Mouse (Mus musculus): ENCODE measurements around the gene Foxn3. TPM values are rescaled to one million over a fixed set of nuclear protein-coding genes. Genes with fewer than 3 reads are reported as not detected.
A peak's percentile ranks its signal among the peaks of the same experiment; 100 is the strongest.

Gene Foxn3
- total RNA-seq (2015; ENCODE audit: low replicate concordance) (87.6 and 115 TPM in 2 replicates), total RNA-seq (2017; ENCODE audit: low replicate concordance) (84.3 and 113 TPM in 2 replicates)

GRCm38 (mm10) chr12:99563219-99564059 is at the start of gene Foxn3:
Foxn3 (minus strand) TSS chr12:99563582.
- ATAC-seq (replicated peaks; ENCODE audit: low FRiP score, poor library complexity, severe bottlenecking) = peak; percentile 54

GRCm38 (mm10) chr12:99612181-99612871 is 48.9 kb upstream of the Foxn3 start:
- no peak for ATAC-seq (replicated peaks; ENCODE audit: low FRiP score, poor library complexity, severe bottlenecking)

- ATAC-seq (replicated peaks; ENCODE audit: low FRiP score, poor library complexity, severe bottlenecking) = no peak
These were observed 47.5 kb upstream of the Foxn3 start for GRCm38 (mm10) chr12:99610868-99611267.

- no peak for ATAC-seq (replicated peaks; ENCODE audit: low FRiP score, poor library complexity, severe bottlenecking)
These were observed 46.9 kb upstream of the Foxn3 start for GRCm38 (mm10) chr12:99610069-99610815.

GRCm38 (mm10) chr12:99609643-99610042 is 46.3 kb upstream of the Foxn3 start:
- no peak for ATAC-seq (replicated peaks; ENCODE audit: low FRiP score, poor library complexity, severe bottlenecking)

- no peak for ATAC-seq (replicated peaks; ENCODE audit: low FRiP score, poor library complexity, severe bottlenecking)
These were observed 45.0 kb upstream of the Foxn3 start for GRCm38 (mm10) chr12:99608279-99608955.

- ATAC-seq (replicated peaks; ENCODE audit: low FRiP score, poor library complexity, severe bottlenecking) = no peak
These were observed 40.0 kb upstream of the Foxn3 start for GRCm38 (mm10) chr12:99603381-99603780.

- no peak for ATAC-seq (replicated peaks; ENCODE audit: low FRiP score, poor library complexity, severe bottlenecking)
These were observed 38.5 kb upstream of the Foxn3 start for GRCm38 (mm10) chr12:99601841-99602240.

- ATAC-seq (replicated peaks; ENCODE audit: low FRiP score, poor library complexity, severe bottlenecking) = no peak
These were observed 38.0 kb upstream of the Foxn3 start for GRCm38 (mm10) chr12:99601392-99601791.

- ATAC-seq (replicated peaks; ENCODE audit: low FRiP score, poor library complexity, severe bottlenecking) = no peak
These were observed 36.2 kb upstream of the Foxn3 start for GRCm38 (mm10) chr12:99599606-99600005.

- no peak for ATAC-seq (replicated peaks; ENCODE audit: low FRiP score, poor library complexity, severe bottlenecking)
These were observed 33.0 kb upstream of the Foxn3 start for GRCm38 (mm10) chr12:99596397-99596796.

GRCm38 (mm10) chr12:99587338-99587737 is 24.0 kb upstream of the Foxn3 start:
- ATAC-seq (replicated peaks; ENCODE audit: low FRiP score, poor library complexity, severe bottlenecking) = no peak

GRCm38 (mm10) chr12:99579989-99580388 is 16.6 kb upstream of the Foxn3 start:
- ATAC-seq (replicated peaks; ENCODE audit: low FRiP score, poor library complexity, severe bottlenecking) = no peak

GRCm38 (mm10) chr12:99576682-99577081 is 13.3 kb upstream of the Foxn3 start:
- ATAC-seq (replicated peaks; ENCODE audit: low FRiP score, poor library complexity, severe bottlenecking) = no peak

- ATAC-seq (replicated peaks; ENCODE audit: low FRiP score, poor library complexity, severe bottlenecking) = no peak
These were observed 10.9 kb upstream of the Foxn3 start for GRCm38 (mm10) chr12:99574299-99574698.

GRCm38 (mm10) chr12:99573036-99573435 is 9.7 kb upstream of the Foxn3 start:
- ATAC-seq (replicated peaks; ENCODE audit: low FRiP score, poor library complexity, severe bottlenecking) = no peak

- no peak for ATAC-seq (replicated peaks; ENCODE audit: low FRiP score, poor library complexity, severe bottlenecking)
These were observed 8.6 kb upstream of the Foxn3 start for GRCm38 (mm10) chr12:99571999-99572398.

- no peak for ATAC-seq (replicated peaks; ENCODE audit: low FRiP score, poor library complexity, severe bottlenecking)
These were observed 7.0 kb upstream of the Foxn3 start for GRCm38 (mm10) chr12:99570197-99570956.

- ATAC-seq (replicated peaks; ENCODE audit: low FRiP score, poor library complexity, severe bottlenecking) = no peak
These were observed 2.2 kb upstream of the Foxn3 start for GRCm38 (mm10) chr12:99565606-99566005.

Measured in erythroblast, adult 5-6 weeks (primary cell).